Mouse (Mus musculus): ENCODE results near the gene Cask.

DNA sequence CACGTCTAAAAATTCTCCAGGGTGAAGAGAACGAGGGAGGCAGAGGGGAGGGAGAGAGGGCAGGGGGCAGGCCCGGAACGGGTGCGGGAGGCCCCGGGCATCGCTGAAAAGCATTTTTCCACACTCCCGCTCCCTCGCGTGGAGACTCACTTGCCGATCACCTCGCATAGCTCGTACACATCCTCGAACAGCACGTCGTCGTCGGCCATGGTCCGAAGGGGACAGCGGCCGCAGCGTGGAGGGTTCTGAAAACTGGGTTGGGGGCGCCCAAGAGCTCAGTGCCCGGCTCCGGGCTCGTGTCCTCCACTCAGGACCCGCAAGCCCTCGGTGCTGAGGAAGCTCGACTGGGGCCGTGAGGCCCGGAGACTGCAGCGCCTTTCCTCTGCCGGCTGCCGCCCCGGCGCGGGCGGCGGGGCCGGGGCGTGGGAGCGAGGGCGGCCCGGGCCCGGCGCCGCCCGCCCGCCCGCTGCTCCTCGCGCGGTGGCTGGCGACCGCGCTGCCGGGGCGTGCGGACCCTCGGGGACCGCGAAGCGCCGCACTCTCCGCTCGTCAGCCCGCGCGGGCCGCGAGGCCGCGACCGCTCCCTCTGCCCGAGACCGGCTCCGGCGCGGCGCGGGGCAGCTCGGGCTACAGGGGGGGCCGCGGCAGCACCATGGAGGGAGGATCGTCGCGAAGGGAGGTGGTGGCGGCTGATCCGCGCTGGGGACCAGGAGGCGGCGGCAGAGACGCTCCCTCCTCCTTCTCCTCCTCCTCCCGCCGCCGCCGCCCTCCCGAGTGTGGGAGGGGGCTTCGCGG, 5.1 kb downstream of the Cask start:
- TF ChIP-seq POLR2A (IDR thresholded peaks at IDR 0.05; ENCODE audit: low read depth, low read length) (no peak), CTCF (IDR thresholded peaks at IDR 0.05; ENCODE audit: extremely low read depth, insufficient read length, insufficient replicate concordance, low read depth, low read length) (no peak)
